8 mouse cellular contexts compared by ENCODE assay signal in genomic region chr5:113136951-113137487, GRCm38 (mm10). TPM values are rescaled to one million over a fixed set of nuclear protein-coding genes. Genes with fewer than 3 reads are reported as not detected.
DNase-seq lines count a peak whose midpoint lies in the region; ATAC-seq and TF ChIP-seq lines count a peak whose summit lies in the region.

No protein-coding gene starts in this region.

- DNase-seq in kidney, adult 18-20 months = no peak
- peak; percentile 71 for DNase-seq in heart, postnatal 4 days
- DNase-seq in lung, postnatal 0 days (ENCODE audit: low spot score) = peak; percentile 69
- no peak for DNase-seq in layer of hippocampus, postnatal 25 days (ENCODE audit: extremely low spot score in 1 of 2, low spot score in 1 of 2)
- no peak for DNase-seq in layer of hippocampus, adult 11-12 months (ENCODE audit: low spot score)

- ATAC-seq in kidney, embryonic 16.5 days (ENCODE audit: low FRiP score, low TSS enrichment) = no peak
- no peak for ATAC-seq in forebrain, embryonic 12.5 days (ENCODE audit: low FRiP score)
- peak; percentile 8 for ATAC-seq in lung, postnatal 0 days
- no peak for ATAC-seq in cerebellum, adult (ENCODE audit: insufficient number of reproducible peaks, low FRiP score, low TSS enrichment)

- H3K36me3 ChIP-seq in kidney, embryonic 16.5 days (ENCODE audit: insufficient read depth, low read length) = no peaks in the 10 kb centered on the region
- no peaks in the 10 kb centered on the region for H3K36me3 ChIP-seq in forebrain, embryonic 12.5 days (replicated peaks)
- H3K36me3 ChIP-seq in lung, postnatal 0 days (ENCODE audit: insufficient read depth, low read length) = no peaks in the 10 kb centered on the region

- H3K27me3 ChIP-seq in kidney, embryonic 16.5 days (ENCODE audit: insufficient read depth, low read length) = no peaks in the 10 kb centered on the region
- H3K27me3 ChIP-seq in forebrain, embryonic 12.5 days = peaks cover 38% of the 10 kb centered on the region
- H3K27me3 ChIP-seq in lung, postnatal 0 days (replicated peaks; ENCODE audit: insufficient read depth, low read length) = no peaks in the 10 kb centered on the region

- H3K4me3 ChIP-seq in kidney, embryonic 16.5 days (ENCODE audit: low read length) = peak overlapping the region; percentile 53
- peak overlapping the region; percentile 44 for H3K4me3 ChIP-seq in forebrain, embryonic 12.5 days (replicated peaks)
- H3K4me3 ChIP-seq in lung, postnatal 0 days (ENCODE audit: low read depth, low read length) = peak overlapping the region; percentile 53

- peak overlapping the region; percentile 92 for H3K4me2 ChIP-seq in kidney, embryonic 16.5 days (replicated peaks; ENCODE audit: low read depth, low read length)
- peak overlapping the region; percentile 89 for H3K4me2 ChIP-seq in forebrain, embryonic 12.5 days
- peak overlapping the region; percentile 80 for H3K4me2 ChIP-seq in lung, postnatal 0 days (replicated peaks; ENCODE audit: low read depth, low read length)

- no peak for TF ChIP-seq EP300 in lung, postnatal 0 days (IDR thresholded peaks at IDR 0.05)

- WGBS in kidney, embryonic 16.5 days = 67% methylated on average over 13 of the region's 13 CpGs
- WGBS in forebrain, embryonic 12.5 days = 74% methylated on average over 13 of the region's 13 CpGs
- WGBS in lung, postnatal 0 days = 33% methylated on average over 13 of the region's 13 CpGs

- H3K9ac ChIP-seq in kidney, embryonic 16.5 days (replicated peaks; ENCODE audit: low read length) = peak overlapping the region; percentile 72; the same call in 1 of the 2 replicates
- peak overlapping the region; percentile 49; the same call in 1 of the 2 replicates for H3K9ac ChIP-seq in forebrain, embryonic 12.5 days
- peak overlapping the region; percentile 75 for H3K9ac ChIP-seq in lung, postnatal 0 days (replicated peaks; ENCODE audit: low read depth)

- H3K4me1 ChIP-seq in kidney, embryonic 16.5 days (ENCODE audit: insufficient read depth, low read length) = peaks cover 52% of the 10 kb centered on the region
- H3K4me1 ChIP-seq in forebrain, embryonic 12.5 days = peaks cover 63% of the 10 kb centered on the region
- peaks cover 8% of the 10 kb centered on the region for H3K4me1 ChIP-seq in lung, postnatal 0 days (ENCODE audit: insufficient read depth, low read depth, low read length)

- no peaks in the 10 kb centered on the region for H3K9me3 ChIP-seq in kidney, embryonic 16.5 days (ENCODE audit: low read length)
- H3K9me3 ChIP-seq in forebrain, embryonic 12.5 days = no peaks in the 10 kb centered on the region
- no peaks in the 10 kb centered on the region for H3K9me3 ChIP-seq in lung, postnatal 0 days (ENCODE audit: low read length)

- TF ChIP-seq CTCF in lung, postnatal 0 days (IDR thresholded peaks at IDR 0.05) = no peak

- 0 out of 2 replicates have a peak overlapping the region, but pooled peaks have one; percentile 31 for H3K27ac ChIP-seq in kidney, embryonic 16.5 days (ENCODE audit: low read length)
- peak overlapping the region; percentile 50; the same call in 1 of the 2 replicates for H3K27ac ChIP-seq in forebrain, embryonic 12.5 days
- H3K27ac ChIP-seq in lung, postnatal 0 days (ENCODE audit: low read length) = peak overlapping the region; percentile 94

RNA-seq across cellular contexts. Expression of gene Crybb3, which starts 55.6 kb away (rescaled TPM):
- 0.69 and 1.1 TPM in 2 replicates for polyA plus RNA-seq in kidney, embryonic 16.5 days (2015; fragmentation: Nextera tagmentation; extraction: Ambion mirVana)
- polyA plus RNA-seq in forebrain, embryonic 12.5 days (2016; fragmentation: Nextera tagmentation; extraction: Ambion mirVana) = 0.95 and 1.1 TPM in 2 replicates
- 1 to 10 TPM; 1.4 to 1.7 TPM for total RNA-seq in heart, postnatal 4 days (2021)
- polyA plus RNA-seq in lung, postnatal 0 days (2015; fragmentation: Nextera tagmentation; extraction: Ambion mirVana) = 0.57 and 1.5 TPM in 2 replicates
- total RNA-seq in layer of hippocampus, postnatal 25 days (2021) = 1 to 10 TPM; 1.5 to 2.8 TPM

Comparison
In these comparisons a context has a peak if more than half of its experiments do, and no peak if none do; other contexts are left out.
1. H3K27ac ChIP-seq: peak in every context shown above with its lines; median percentile 94 in lung, postnatal 0 days; 50 in forebrain, embryonic 12.5 days; 31 in kidney, embryonic 16.5 days.
2. DNase-seq: peak in heart, postnatal 4 days (single experiment) and lung, postnatal 0 days (single experiment); none in kidney, adult 18-20 months (single experiment), layer of hippocampus, postnatal 25 days (0 of 2) and layer of hippocampus, adult 11-12 months (single experiment).
3. Peak in every context shown above with its lines, with median percentiles within 50 percentile points of each other: H3K4me2 ChIP-seq, H3K4me3 ChIP-seq and H3K9ac ChIP-seq.